Mouse (Mus musculus) C2C12 (cell line): Measurements from ENCODE around the gene Hoxc9. TPM values are rescaled to one million over a fixed set of nuclear protein-coding genes. Genes with fewer than 3 reads are reported as not detected.
A peak's percentile ranks its signal among the peaks of the same experiment; 100 is the strongest.

ENCODE experiments used
- H3K27me3 ChIP-seq: one replicate; pipeline ENCODE4 v1.6.1; 2011; ENCODE audit not compliant: control insufficient read depth, insufficient read depth, insufficient read length
- H3K36me3 ChIP-seq: one replicate; pipeline ENCODE4 v1.6.1; 2011; ENCODE audit not compliant: control insufficient read depth, insufficient read depth
- H3K4me3 ChIP-seq: one replicate; pipeline ENCODE4 v1.5.1; 2011; ENCODE audit warnings: mild to moderate bottlenecking, control low read depth; ENCODE audit not compliant: poor library complexity, insufficient read depth, severe bottlenecking
- H3K79me2 ChIP-seq: one replicate; pipeline ENCODE4 v1.6.1; 2011; ENCODE audit not compliant: control insufficient read depth, insufficient read depth
- H3K79me3 ChIP-seq: one replicate; pipeline ENCODE4 v1.6.1; 2011; ENCODE audit warnings: low read depth, control low read depth
- H3ac ChIP-seq: one replicate; pipeline ENCODE3; 2011; ENCODE audit warnings: low read depth; ENCODE audit not compliant: control insufficient read depth, insufficient read length
- CEBPB ChIP-seq: IDR thresholded peaks from one replicate; pipeline ENCODE4 v1.6.1; 2011; ENCODE audit warnings: low read depth, mild to moderate bottlenecking, control low read depth, moderate library complexity
- CTCF ChIP-seq: IDR thresholded peaks from one replicate; pipeline ENCODE4 v1.5.1; 2011; ENCODE audit not compliant: control insufficient read depth, insufficient read depth, insufficient read length
- FOSL1 ChIP-seq: IDR thresholded peaks from one replicate; pipeline ENCODE4 v1.8.0; 2011; ENCODE audit warnings: mild to moderate bottlenecking, low read length; ENCODE audit not compliant: poor library complexity, insufficient read depth, severe bottlenecking
- MAX ChIP-seq: IDR thresholded peaks from one replicate; pipeline ENCODE4 v1.6.1; 2011; ENCODE audit warnings: mild to moderate bottlenecking, control low read depth
- MYOD1 ChIP-seq: IDR thresholded peaks from one replicate; pipeline ENCODE4 v1.6.1; 2011; ENCODE audit warnings: low read depth; ENCODE audit not compliant: control insufficient read depth, insufficient read length
- MYOG ChIP-seq: IDR thresholded peaks from one replicate; pipeline ENCODE4 v1.6.1; 2011; ENCODE audit not compliant: control insufficient read depth, insufficient read length; ENCODE audit errors: extremely low read depth
- USF1 ChIP-seq: IDR thresholded peaks from one replicate; pipeline ENCODE4 v1.6.1; 2011; ENCODE audit warnings: low read depth, mild to moderate bottlenecking, control low read depth, moderate library complexity
- polyA plus RNA-seq: library from polyadenylated mRNA; unstranded; fragments of >200 nt; fragmentation: generic; extraction: Trizol; gene quantifications from one replicate; pipeline ENCODE4 v1.2.1, GENCODE M21; 2012; ENCODE audit warnings: missing spikeins

Gene Hoxc9
- polyA plus RNA-seq, 1 experiment: 9.4 TPM

DNA sequence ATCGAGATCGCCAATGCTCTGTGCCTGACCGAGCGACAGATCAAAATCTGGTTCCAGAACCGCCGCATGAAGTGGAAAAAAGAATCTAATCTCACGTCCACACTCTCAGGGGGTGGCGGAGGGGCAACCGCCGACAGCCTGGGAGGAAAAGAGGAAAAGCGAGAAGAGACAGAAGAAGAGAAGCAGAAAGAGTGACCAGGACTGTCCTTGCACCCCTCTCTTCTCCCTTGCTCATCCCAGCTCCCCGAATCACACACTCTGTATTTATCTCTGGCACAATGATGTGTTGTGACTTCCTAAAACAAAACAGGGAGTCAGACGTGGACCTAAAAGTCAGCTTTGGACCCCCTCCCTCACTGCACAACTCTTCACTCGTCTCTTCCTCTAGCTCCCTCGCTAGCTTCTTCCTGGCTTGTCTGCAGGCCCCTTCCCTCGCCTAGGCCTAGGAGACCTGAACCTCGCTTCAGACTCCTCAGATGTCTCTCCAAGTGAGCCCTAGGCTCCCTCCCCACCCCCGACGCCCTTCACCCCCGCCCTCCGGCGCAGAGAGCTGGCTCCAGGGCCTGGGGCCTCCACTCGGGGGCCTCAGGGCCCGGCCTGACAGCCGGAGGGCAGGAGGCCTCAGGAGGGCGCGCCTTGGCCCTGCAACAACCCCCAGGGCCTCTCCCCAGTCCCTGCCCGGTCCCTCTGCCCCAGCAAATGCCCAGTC, 34.8 kb downstream of the Hoxc9 start:
- H3K36me3 ChIP-seq: peaks cover 17% of the 10 kb centered on the region
- peaks cover 44% of the 10 kb centered on the region for H3K79me2 ChIP-seq
- TF ChIP-seq CTCF (no peak), USF1 (no peak), FOSL1 (no peak), MYOD1 (no peak), MYOG (no peak), CEBPB (no peak), MAX (no peak)
- no peaks in the 10 kb centered on the region for H3K27me3 ChIP-seq
- H3ac ChIP-seq: no peak overlapping the region
- H3K79me3 ChIP-seq: peaks cover 21% of the 10 kb centered on the region
- H3K4me3 ChIP-seq: no peak overlapping the region

DNA sequence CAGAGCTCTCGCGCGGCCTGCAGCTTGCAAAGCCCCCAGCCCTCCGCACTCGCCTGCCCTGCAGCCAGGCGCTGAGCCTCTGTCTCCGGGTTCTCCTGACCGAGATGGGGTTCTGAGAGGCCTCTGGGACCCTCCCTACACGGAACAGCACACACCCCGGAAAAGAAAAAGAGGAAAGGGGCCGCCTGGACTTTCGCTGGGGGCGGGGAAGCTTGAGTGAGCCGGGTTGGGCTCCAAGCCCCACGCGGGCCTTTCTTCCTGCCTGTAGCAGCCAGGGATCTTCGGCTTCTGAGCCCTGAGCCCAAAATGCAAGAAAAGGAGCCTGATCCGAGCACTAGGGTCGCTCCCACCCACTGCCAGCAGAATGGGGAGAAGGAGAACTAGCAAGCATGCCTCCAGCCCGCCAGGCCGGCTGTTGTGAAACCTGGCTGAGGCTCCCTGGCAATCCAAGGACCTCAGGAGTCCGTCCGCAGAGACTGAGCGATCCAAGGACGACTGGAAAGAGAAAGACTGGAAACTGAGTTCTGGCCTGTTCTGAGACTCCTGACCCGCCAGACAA, 35.8 kb downstream of the Hoxc9 start:
- H3ac ChIP-seq: no peak overlapping the region
- H3K4me3 ChIP-seq: no peak overlapping the region
- TF ChIP-seq MYOG (no peak), CEBPB (no peak), FOSL1 (no peak), CTCF (no peak), MAX (no peak), MYOD1 (no peak), USF1 (no peak)
- H3K27me3 ChIP-seq: no peaks in the 10 kb centered on the region
- H3K36me3 ChIP-seq: peaks cover 17% of the 10 kb centered on the region
- H3K79me2 ChIP-seq: peaks cover 33% of the 10 kb centered on the region
- peaks cover 15% of the 10 kb centered on the region for H3K79me3 ChIP-seq

- H3K79me3 ChIP-seq: peaks cover 5% of the 10 kb centered on the region
- H3K4me3 ChIP-seq: no peak overlapping the region
- TF ChIP-seq CEBPB: no peak
- peak; percentile 73 for TF ChIP-seq USF1
- no peak for TF ChIP-seq MYOD1
- TF ChIP-seq CTCF: peak; percentile 61
- no peak for TF ChIP-seq FOSL1
- TF ChIP-seq MYOG: no peak
- peaks cover 17% of the 10 kb centered on the region for H3K36me3 ChIP-seq
- peaks cover 19% of the 10 kb centered on the region for H3K79me2 ChIP-seq
- no peak overlapping the region for H3ac ChIP-seq
- no peaks in the 10 kb centered on the region for H3K27me3 ChIP-seq
Measured at GRCm38 (mm10) chr15:103013238-103013984, 37.2 kb downstream of the Hoxc9 start.

DNA sequence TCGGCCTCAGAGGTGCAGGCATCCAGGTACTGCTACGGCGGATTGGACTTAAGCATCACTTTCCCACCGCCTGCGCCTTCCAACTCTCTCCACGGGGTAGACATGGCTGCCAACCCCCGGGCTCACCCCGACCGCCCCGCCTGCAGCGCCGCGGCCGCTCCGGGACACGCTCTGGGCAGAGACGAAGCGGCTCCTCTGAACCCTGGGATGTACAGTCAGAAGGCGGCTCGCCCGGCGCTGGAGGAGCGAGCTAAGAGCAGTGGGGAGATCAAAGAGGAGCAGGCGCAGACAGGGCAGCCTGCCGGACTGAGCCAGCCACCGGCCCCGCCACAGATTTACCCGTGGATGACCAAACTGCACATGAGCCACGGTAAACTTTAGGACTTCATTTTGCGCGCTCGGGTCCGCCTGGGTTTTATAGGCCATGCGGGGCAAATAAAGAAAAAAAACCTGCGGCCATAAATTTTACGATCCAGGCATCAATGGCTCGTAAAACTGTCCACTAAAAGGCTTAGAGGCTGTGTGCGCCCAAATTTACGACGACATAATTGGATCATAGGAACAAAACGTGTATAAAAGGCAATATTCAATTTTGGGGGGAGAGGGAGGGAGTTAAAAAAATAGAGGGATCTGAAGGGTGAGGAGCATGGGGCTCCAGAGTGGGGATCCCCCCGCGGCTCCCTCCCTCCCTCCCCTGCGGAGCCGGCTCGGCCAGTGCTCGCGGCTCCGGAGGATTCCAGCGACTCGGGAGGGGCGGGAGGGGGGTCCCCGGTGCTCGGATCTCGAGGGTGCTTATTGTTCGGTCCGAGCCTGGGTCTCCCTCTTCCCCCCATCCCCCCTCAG, 38.1 kb downstream of the Hoxc9 start:
- peaks cover 12% of the 10 kb centered on the region for H3K79me2 ChIP-seq
- TF ChIP-seq USF1: no peak
- no peaks in the 10 kb centered on the region for H3K27me3 ChIP-seq
- H3K4me3 ChIP-seq: no peak overlapping the region
- H3ac ChIP-seq: no peak overlapping the region
- H3K36me3 ChIP-seq: peaks cover 17% of the 10 kb centered on the region
- peaks cover 4% of the 10 kb centered on the region for H3K79me3 ChIP-seq

DNA sequence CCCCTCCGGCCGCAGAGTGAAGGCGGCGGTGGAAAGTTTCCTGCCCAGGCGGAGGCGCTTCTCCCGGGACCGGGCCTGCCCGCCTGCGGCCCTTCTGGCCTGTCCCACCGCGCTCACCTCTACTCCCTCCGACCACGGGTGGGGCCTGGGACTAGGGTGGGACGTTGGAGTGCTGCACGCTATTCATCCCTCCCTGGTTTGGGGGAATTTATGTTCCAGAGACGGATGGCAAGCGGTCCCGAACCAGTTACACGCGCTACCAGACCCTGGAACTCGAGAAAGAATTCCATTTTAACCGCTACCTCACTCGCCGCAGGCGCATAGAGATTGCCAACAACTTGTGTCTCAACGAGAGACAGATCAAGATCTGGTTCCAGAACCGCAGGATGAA, 38.8 kb downstream of the Hoxc9 start:
- TF ChIP-seq MAX (no peak), CTCF (no peak), FOSL1 (no peak), USF1 (no peak), MYOG (no peak), CEBPB (no peak), MYOD1 (no peak)
- H3K79me3 ChIP-seq: no peaks in the 10 kb centered on the region
- no peak overlapping the region for H3K4me3 ChIP-seq

More for the DNA sequence above, 38.8 kb downstream of the Hoxc9 start:
- Histone ChIP-seq H3K27me3 (no peaks in the 10 kb centered on the region), H3ac (no peak overlapping the region), H3K36me3 (peaks cover 11% of the 10 kb centered on the region), H3K79me2 (peaks cover 6% of the 10 kb centered on the region)
